In the genomic region with DNA sequence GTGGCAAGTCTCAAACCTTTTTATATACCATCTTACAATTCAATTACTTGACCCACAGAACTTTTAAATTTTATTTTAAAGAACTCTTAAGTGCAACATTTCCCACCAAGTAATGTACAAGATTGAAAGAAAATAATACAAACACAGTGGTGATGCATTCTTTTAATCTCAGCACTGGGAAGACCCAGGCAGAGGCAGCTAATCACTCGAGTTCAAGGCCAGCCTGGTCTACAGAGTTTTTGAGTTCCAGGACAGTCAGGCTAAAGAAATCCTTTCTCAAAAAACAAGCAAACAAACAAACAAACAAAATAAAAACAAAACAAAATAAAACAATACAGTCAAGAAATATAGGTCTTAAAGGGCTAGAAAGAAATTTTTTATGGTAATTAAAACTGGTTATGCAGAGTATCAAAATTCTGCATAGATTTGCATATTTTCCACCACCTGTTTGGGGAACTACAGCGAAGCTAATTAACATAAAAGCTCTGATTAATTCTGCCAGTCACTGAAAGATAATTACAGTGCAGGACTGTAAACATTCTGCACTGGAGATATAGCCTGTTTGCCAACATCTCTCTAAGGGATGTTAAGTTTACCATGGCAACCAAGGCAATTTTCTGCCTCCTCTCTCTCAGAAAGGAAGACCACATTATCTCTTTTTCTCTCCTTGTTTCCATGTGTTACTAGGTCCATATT, we compare ENCODE assay signal across 17 mouse cellular contexts.
A peak's percentile ranks its signal among the peaks of the same experiment; 100 is the strongest.
DNase-seq lines count a peak whose midpoint lies in the region; ATAC-seq and TF ChIP-seq lines count a peak whose summit lies in the region.
"Had no signal": no experiment of that assay in that cellular context is flagged by ENCODE, and none has a peak within 500 bp of the region (broad histone marks: within the 10 kb centered on the region; RNA-seq: fewer than 3 reads in every experiment).

No protein-coding gene starts in this region.

- no peak overlapping the region for H3K4me3 ChIP-seq in hindbrain, embryonic 13.5 days
- H3K4me3 ChIP-seq in hindbrain, embryonic 10.5 days, result no peak overlapping the region
- no peak overlapping the region for H3K4me3 ChIP-seq in forebrain, embryonic 13.5 days
- no peak overlapping the region for H3K4me3 ChIP-seq in liver, postnatal 0 days (ENCODE audit: low read depth, low read length)
- H3K4me3 ChIP-seq: lung, embryonic 15.5 days; megakaryocyte, embryonic 14.5 days; stomach, embryonic 15.5 days had no signal

- peak overlapping the region; percentile 73 for H3K27ac ChIP-seq in hindbrain, embryonic 13.5 days
- H3K27ac ChIP-seq in hindbrain, embryonic 10.5 days, result no peak overlapping the region
- H3K27ac ChIP-seq in forebrain, embryonic 13.5 days, result peak overlapping the region; percentile 49; the same call in 1 of the 2 replicates
- H3K27ac ChIP-seq in liver, postnatal 0 days (ENCODE audit: low read depth), result no peak overlapping the region
- H3K27ac ChIP-seq: lung, embryonic 15.5 days; stomach, embryonic 15.5 days had no signal

- no peak overlapping the region for H3K9ac ChIP-seq in hindbrain, embryonic 13.5 days
- no peak overlapping the region for H3K9ac ChIP-seq in forebrain, embryonic 13.5 days
- no peak overlapping the region for H3K9ac ChIP-seq in liver, postnatal 0 days (replicated peaks)
- H3K9ac ChIP-seq: lung, embryonic 15.5 days; stomach, embryonic 15.5 days had no signal

- peaks cover 11% of the 10 kb centered on the region for H3K4me1 ChIP-seq in hindbrain, embryonic 13.5 days (replicated peaks)
- no peaks in the 10 kb centered on the region for H3K4me1 ChIP-seq in hindbrain, embryonic 10.5 days (replicated peaks)
- peaks cover 19% of the 10 kb centered on the region for H3K4me1 ChIP-seq in forebrain, embryonic 13.5 days
- H3K4me1 ChIP-seq in liver, postnatal 0 days (ENCODE audit: insufficient read depth), result no peaks in the 10 kb centered on the region
- H3K4me1 ChIP-seq: lung, embryonic 15.5 days; megakaryocyte, embryonic 14.5 days; stomach, embryonic 15.5 days had no signal

- no peak for TF ChIP-seq CTCF in liver, postnatal 0 days (IDR thresholded peaks at IDR 0.05; ENCODE audit: low read depth)

- no peaks in the 10 kb centered on the region for H3K9me3 ChIP-seq in hindbrain, embryonic 13.5 days
- H3K9me3 ChIP-seq in hindbrain, embryonic 10.5 days, result no peaks in the 10 kb centered on the region
- H3K9me3 ChIP-seq in forebrain, embryonic 13.5 days (replicated peaks), result no peaks in the 10 kb centered on the region; the same call in 1 of the 2 replicates
- no peaks in the 10 kb centered on the region for H3K9me3 ChIP-seq in liver, postnatal 0 days (ENCODE audit: low read length)
- H3K9me3 ChIP-seq: lung, embryonic 15.5 days; megakaryocyte, embryonic 14.5 days; stomach, embryonic 15.5 days had no signal

- peak; percentile 89 for ATAC-seq in hindbrain, embryonic 13.5 days (ENCODE audit: low FRiP score)
- ATAC-seq in forebrain, embryonic 13.5 days, result peak; percentile 94
- peak; percentile 43 for ATAC-seq in inflammation-experienced regulatory T-cells, adult 6 months
- no peak for ATAC-seq in liver, postnatal 0 days

- H3K4me2 ChIP-seq in hindbrain, embryonic 13.5 days, result 0 out of 2 replicates have a peak overlapping the region, but pooled peaks have one; percentile 4
- H3K4me2 ChIP-seq in forebrain, embryonic 13.5 days, result no peak overlapping the region; the same call in 1 of the 2 replicates
- H3K4me2 ChIP-seq in liver, postnatal 0 days (ENCODE audit: low read depth, low read length), result no peak overlapping the region
- H3K4me2 ChIP-seq: lung, embryonic 15.5 days; stomach, embryonic 15.5 days had no signal

- H3K36me3 ChIP-seq in hindbrain, embryonic 13.5 days, result peaks cover 22% of the 10 kb centered on the region
- H3K36me3 ChIP-seq in hindbrain, embryonic 10.5 days, result peaks cover 35% of the 10 kb centered on the region
- H3K36me3 ChIP-seq in forebrain, embryonic 13.5 days (ENCODE audit: poor library complexity, severe bottlenecking), result peaks cover 38% of the 10 kb centered on the region
- H3K36me3 ChIP-seq in splenic B cell, adult 2 months (ENCODE audit: control insufficient read depth, insufficient read depth, low read length, poor library complexity, severe bottlenecking), result peaks cover 13% of the 10 kb centered on the region
- H3K36me3 ChIP-seq in liver, postnatal 0 days (replicated peaks; ENCODE audit: insufficient read depth, low read length), result peaks cover 8% of the 10 kb centered on the region

- no peak for DNase-seq in hindbrain, embryonic 10.5 days (ENCODE audit: low spot score)
- peak; percentile 57 for DNase-seq in splenic B cell, adult 2 months (ENCODE audit: low read depth, low spot score)
- no peak for DNase-seq in heart, adult 9 months (ENCODE audit: low spot score in 2 of 2)
- no peak for DNase-seq in liver, postnatal 0 days
- DNase-seq in left cerebral cortex, adult 9 months (ENCODE audit: low spot score in 2 of 2), result no peak
- DNase-seq: cerebellum, adult 2 months; gastrocnemius, postnatal 10 days; heart, postnatal 14 days; kidney, adult 11 months; kidney, postnatal 14 days; thymus, postnatal 14 days had no signal

- WGBS in hindbrain, embryonic 13.5 days, result 60% methylated on average over 2 of the region's 2 CpGs
- WGBS in hindbrain, embryonic 10.5 days, result 82% methylated on average over 2 of the region's 2 CpGs
- whole genome bisulfite sequencing in forebrain, embryonic 13.5 days, result 30% methylated on average over 2 of the region's 2 CpGs
- 69% methylated on average over 2 of the region's 2 CpGs for WGBS in liver, postnatal 0 days (ENCODE audit: insufficient replicate concordance)

- TF ChIP-seq EP300 in liver, postnatal 0 days (IDR thresholded peaks at IDR 0.05; ENCODE audit: low read depth), result no peak

- H3K27me3 ChIP-seq in hindbrain, embryonic 13.5 days, result no peaks in the 10 kb centered on the region
- H3K27me3 ChIP-seq in hindbrain, embryonic 10.5 days (ENCODE audit: insufficient read depth, poor library complexity, severe bottlenecking), result no peaks in the 10 kb centered on the region
- no peaks in the 10 kb centered on the region for H3K27me3 ChIP-seq in forebrain, embryonic 13.5 days
- no peaks in the 10 kb centered on the region for H3K27me3 ChIP-seq in splenic B cell, adult 2 months (ENCODE audit: control insufficient read depth, insufficient read depth, low read length, poor library complexity, severe bottlenecking)
- H3K27me3 ChIP-seq in liver, postnatal 0 days (ENCODE audit: insufficient read depth, low read length), result no peaks in the 10 kb centered on the region
- H3K27me3 ChIP-seq: lung, embryonic 15.5 days; megakaryocyte, embryonic 14.5 days; stomach, embryonic 15.5 days had no signal

Comparison
In these comparisons a context has a peak if more than half of its experiments do, and no peak if none do; other contexts are left out.
1. H3K27ac ChIP-seq: peak in hindbrain, embryonic 13.5 days (single experiment) and forebrain, embryonic 13.5 days (single experiment); none in hindbrain, embryonic 10.5 days (single experiment) and liver, postnatal 0 days (single experiment).